Mouse (Mus musculus) G1E (cell line): ENCODE measurements around the gene Acot12.

Source experiments
- CTCF ChIP-seq: IDR thresholded peaks from 2 replicates; pipeline ENCODE4 v1.5.1; 2012; ENCODE audit warnings: low read depth, low read length, inconsistent platforms, mixed read lengths
- GATA1 ChIP-seq: IDR thresholded peaks from 2 replicates; pipeline ENCODE4 v1.6.1; 2012; ENCODE audit warnings: borderline replicate concordance, low read length, inconsistent platforms, mixed read lengths
- GATA2 ChIP-seq: IDR thresholded peaks from 2 replicates; pipeline ENCODE4 v1.6.1; 2012; ENCODE audit warnings: low read depth, low read length, inconsistent platforms, borderline replicate concordance
- POLR2AphosphoS5 ChIP-seq: IDR thresholded peaks from 2 replicates; pipeline ENCODE4 v1.6.1; 2012; ENCODE audit warnings: low read depth, low read length, inconsistent platforms; ENCODE audit not compliant: insufficient replicate concordance
- TAL1 ChIP-seq: conservative IDR thresholded peaks from 2 replicates; pipeline ENCODE4 v1.6.1; 2012; ENCODE audit warnings: low read depth, low read length, inconsistent platforms, mixed read lengths

DNA sequence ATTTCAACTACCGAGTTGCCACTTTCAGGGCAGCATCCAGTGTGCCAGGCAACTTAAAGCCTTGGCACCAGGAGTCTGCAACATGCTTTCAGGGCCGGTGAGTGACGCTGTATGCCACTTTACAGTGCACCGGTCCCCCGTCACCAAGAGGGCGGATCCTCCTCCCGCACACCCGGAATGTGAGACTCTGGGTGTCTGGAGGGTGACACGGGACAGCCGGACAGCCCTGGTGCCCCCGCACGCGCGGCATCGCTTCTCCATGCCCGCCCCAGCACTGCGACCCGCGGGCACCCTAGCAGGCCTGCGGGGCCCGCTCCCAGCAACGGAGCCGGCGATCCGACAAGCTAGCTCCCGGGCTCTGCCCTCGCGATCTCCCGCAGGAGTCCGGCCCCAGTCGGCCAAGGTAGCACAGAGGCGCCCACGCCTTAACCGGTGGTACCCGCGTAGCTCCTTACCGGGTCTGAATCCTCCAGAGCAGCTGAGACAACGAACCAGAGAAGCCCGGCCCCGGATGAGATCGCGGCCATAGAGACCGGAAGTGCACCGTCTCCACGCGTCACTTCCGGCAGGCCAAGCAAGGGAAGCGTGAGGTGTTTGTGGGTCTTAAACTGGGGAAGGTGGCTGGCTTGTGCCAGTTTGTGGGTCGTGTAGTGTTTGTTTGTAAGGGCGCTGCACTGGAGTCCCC, 66.0 kb downstream of the Acot12 start, which contains the start of gene Zcchc9:
- TF ChIP-seq GATA1 (no peak), CTCF (no peak), POLR2AphosphoS5 (no peak), TAL1 (no peak), GATA2 (no peak)
